Mouse (Mus musculus): ENCODE results near the gene Gm19426. TPM values are rescaled to one million over a fixed set of nuclear protein-coding genes. Genes with fewer than 3 reads are reported as not detected.
A peak's percentile ranks its signal among the peaks of the same experiment; 100 is the strongest.
"Not testable (repeated sequence)": the region's sequence is repeated elsewhere in the genome, so short reads cannot be mapped to it uniquely, and the experiment has no call there.

Gm19426 gene
- polyA plus RNA-seq, 1 experiment from 2014 or later = 3.1 TPM

DNA sequence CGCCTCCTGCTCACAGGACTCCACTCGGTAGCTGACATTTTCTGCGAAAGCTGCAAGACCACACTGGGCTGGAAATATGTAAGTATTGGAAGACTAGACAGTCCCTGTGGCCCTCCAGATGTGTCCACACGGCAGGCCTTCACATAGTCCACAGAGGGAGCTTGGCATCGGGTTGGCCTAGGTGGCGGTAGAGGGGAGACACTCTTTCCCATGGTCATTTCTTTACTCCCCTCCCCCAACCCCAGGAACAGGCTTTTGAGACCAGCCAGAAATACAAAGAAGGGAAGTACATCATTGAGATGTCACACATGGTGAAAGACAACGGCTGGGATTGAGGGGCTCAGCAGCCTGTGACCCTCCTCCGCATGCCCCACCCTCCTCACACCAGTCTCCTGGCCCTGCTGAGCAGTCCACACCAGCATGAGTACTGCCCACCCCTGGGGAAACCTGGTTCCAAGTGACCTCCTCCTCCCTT, 6.0 kb downstream of the Gm19426 start:
- TF ChIP-seq CTCF (IDR thresholded peaks at IDR 0.05) = no peak
- ChIA-PET POLR2A (interaction anchor here (1.0 to 1.1 kb wide), 3 partner anchors 10 to 89 kb away, joined by 3 to 7 read pairs (median 3); partner anchors contain the start of genes Clp1 and Timm10), CTCF (interaction anchor here (1.2 to 2.3 kb wide), 3 partner anchors 12 to 250 kb away, joined by 3 to 6 read pairs (median 4); no protein-coding TSS in a partner anchor)
- no peak for DNase-seq (ENCODE audit: low read depth, low spot score)
- H3K27me3 ChIP-seq = no peaks in the 10 kb centered on the region
- in situ Hi-C loops (cut with MboI; ENCODE audit: low pct_unique_long_range_greater_than_20kb) = loop anchor here (10.0 kb wide), 1 partner anchor 327 kb away; no protein-coding TSS in a partner anchor
- no peak for ATAC-seq

DNA sequence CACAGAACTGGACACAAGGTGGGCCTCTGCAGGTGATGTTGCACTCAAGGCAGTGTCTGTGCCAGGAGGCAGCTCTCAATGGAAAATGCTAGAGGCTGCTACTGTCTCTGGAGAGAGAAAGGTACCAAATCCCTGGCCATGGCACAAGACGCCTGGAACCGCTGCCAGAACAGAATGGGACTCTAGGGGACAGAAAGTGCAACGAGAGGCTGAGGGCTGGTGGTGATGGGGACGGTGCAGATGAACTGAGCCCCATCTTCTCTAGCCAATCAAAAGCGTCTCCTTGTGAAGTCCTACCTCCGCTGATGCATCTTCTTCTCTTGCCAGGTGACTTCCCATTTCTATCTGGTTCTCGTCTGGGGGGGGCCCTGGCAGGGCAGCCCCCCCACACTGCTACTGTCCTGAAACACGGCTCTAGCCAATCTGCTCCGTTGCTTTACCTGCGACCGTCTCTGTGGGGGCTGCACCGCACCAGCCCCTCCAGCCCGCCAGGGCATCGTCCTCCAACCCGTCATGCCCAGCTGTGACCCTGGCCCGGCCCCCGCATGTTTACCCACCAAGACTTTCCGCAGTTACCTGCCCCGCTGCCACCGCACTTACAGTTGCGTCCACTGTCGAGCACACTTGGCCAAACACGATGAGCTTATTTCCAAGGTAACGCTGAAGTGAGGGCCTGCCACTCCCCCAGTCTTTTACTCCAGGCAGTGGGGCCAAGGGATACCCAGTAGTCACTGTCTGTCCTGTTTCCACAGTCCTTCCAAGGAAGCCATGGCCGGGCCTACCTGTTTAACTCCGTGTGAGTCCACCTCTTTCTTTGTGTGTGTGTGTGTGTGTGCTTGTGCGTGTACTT, 6.9 kb downstream of the Gm19426 start:
- no peaks in the 10 kb centered on the region for H3K27me3 ChIP-seq
- ChIA-PET CTCF (interaction anchor here (0.7 to 2.3 kb wide), 5 partner anchors 13 to 249 kb away, joined by 3 to 8 read pairs (median 3); no protein-coding TSS in a partner anchor), POLR2A (interaction anchor here (0.9 to 1.1 kb wide), 3 partner anchors 9 to 52 kb away, joined by 3 to 7 read pairs (median 5); partner anchors contain the start of gene Clp1)
- no peak for TF ChIP-seq CTCF (IDR thresholded peaks at IDR 0.05)
- in situ Hi-C loops (cut with MboI; ENCODE audit: low pct_unique_long_range_greater_than_20kb) = loop anchor here (10.0 kb wide), 1 partner anchor 328 kb away; no protein-coding TSS in a partner anchor
- ATAC-seq (no peak), DNase-seq (ENCODE audit: low read depth, low spot score) (no peak)

DNA sequence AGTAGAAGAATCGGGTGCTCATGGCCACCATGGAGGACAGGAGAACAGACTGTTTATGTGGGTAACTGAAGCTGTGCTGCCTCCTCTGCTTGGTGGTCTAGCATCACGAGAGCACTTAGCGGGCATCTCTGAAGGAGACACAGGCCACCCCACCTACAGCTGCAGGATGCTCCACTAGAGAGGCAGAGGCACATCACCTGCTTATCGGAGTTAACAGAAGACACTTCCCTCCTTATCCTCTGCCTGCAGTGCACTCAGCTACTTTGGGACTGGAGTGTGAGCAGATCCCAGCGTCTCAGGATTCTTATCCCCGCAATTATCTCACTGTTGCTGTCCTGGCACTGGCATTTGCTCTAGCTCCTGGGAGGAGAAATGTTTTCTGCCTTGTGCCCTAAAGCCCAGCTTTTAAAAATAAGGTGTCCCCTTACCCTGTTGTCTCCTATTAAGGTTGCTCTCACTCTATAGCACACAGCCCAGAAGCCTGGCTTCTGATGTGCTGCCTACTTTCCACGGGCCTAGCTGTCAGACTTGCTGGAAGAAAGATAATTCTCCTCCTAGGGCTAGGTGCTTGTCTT, 8.0 kb downstream of the Gm19426 start:
- CTCF ChIA-PET = interaction anchor here (1.2 to 1.9 kb wide), 2 partner anchors 23 to 118 kb away, joined by 3 to 8 read pairs; no protein-coding TSS in a partner anchor
- ATAC-seq = no peak
- no peak for DNase-seq (ENCODE audit: low read depth, low spot score)
- POLR2A ChIA-PET = interaction anchor here (1.9 kb wide), 1 partner anchor 14 kb away, joined by 5 read pairs; no protein-coding TSS in a partner anchor
- no peak for TF ChIP-seq CTCF (IDR thresholded peaks at IDR 0.05)
- no peaks in the 10 kb centered on the region for H3K27me3 ChIP-seq
- in situ Hi-C loops (cut with MboI; ENCODE audit: low pct_unique_long_range_greater_than_20kb) = loop anchor here (10.0 kb wide), 1 partner anchor 329 kb away; no protein-coding TSS in a partner anchor

DNA sequence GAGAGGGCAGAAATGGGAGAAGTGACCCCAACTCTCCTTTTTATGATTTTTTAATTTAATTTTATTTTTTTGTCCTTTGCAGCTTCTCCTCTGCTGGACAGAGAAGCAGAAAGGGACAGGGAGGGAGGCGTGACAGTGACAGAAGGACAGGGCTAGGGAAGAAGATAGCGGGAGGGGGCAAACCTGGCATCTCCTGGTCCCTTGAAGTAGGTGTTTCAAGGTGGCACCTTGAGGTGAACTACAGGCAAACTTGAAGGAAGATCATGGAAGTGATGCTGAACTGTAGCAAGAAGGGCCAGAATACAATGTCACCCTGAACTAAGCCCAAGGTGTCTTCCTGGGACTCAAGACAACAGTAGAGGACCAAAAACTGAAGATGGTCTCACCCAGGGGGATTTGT, 8.5 kb downstream of the Gm19426 start:
- ATAC-seq (no peak), DNase-seq (ENCODE audit: low read depth, low spot score) (no peak)
- CTCF ChIA-PET = no interaction called here
- in situ Hi-C loops (cut with MboI; ENCODE audit: low pct_unique_long_range_greater_than_20kb) = loop anchor here (10.0 kb wide), 1 partner anchor 330 kb away; no protein-coding TSS in a partner anchor
- H3K27me3 ChIP-seq = no peaks in the 10 kb centered on the region
- POLR2A ChIA-PET = interaction anchor here (1.4 to 1.9 kb wide), 2 partner anchors 8 to 13 kb away, joined by 3 to 5 read pairs; no protein-coding TSS in a partner anchor
- no peak for TF ChIP-seq CTCF (IDR thresholded peaks at IDR 0.05)

DNA sequence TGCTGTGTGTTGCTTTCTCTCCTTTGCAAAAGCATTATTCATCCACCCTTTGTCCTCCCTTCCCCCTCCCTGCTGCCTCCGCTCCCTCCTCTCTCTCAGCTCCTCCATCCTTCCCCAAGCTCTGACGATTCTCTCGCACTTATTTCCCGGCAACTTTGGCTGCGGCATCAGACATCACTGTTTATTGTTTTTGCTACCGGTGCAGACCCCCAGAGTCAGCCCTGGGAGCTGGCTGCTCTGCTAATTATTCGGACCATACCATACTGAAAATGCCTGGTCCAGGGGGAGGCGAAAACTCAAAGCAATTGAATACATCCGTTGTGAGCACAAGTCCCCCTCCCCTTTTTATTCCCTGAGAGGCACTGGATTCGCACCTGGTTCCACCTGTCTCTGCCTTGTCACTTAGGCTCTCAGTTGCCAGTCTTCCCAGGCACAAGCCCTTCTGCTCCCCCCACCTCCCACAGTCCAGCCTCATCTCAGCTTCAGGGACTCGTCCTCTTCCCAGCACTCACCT, 9.0 kb downstream of the Gm19426 start:
- POLR2A ChIA-PET = interaction anchor here (1.2 to 1.9 kb wide), 3 partner anchors 8 to 17 kb away, joined by 3 to 5 read pairs (median 3); no protein-coding TSS in a partner anchor
- CTCF ChIA-PET = no interaction called here
- in situ Hi-C loops (cut with MboI; ENCODE audit: low pct_unique_long_range_greater_than_20kb) = loop anchor here (10.0 kb wide), 1 partner anchor 330 kb away; no protein-coding TSS in a partner anchor
- no peak for TF ChIP-seq CTCF (IDR thresholded peaks at IDR 0.05)
- no peaks in the 10 kb centered on the region for H3K27me3 ChIP-seq
- ATAC-seq (peak; percentile 17), DNase-seq (ENCODE audit: low read depth, low spot score) (no peak)

DNA sequence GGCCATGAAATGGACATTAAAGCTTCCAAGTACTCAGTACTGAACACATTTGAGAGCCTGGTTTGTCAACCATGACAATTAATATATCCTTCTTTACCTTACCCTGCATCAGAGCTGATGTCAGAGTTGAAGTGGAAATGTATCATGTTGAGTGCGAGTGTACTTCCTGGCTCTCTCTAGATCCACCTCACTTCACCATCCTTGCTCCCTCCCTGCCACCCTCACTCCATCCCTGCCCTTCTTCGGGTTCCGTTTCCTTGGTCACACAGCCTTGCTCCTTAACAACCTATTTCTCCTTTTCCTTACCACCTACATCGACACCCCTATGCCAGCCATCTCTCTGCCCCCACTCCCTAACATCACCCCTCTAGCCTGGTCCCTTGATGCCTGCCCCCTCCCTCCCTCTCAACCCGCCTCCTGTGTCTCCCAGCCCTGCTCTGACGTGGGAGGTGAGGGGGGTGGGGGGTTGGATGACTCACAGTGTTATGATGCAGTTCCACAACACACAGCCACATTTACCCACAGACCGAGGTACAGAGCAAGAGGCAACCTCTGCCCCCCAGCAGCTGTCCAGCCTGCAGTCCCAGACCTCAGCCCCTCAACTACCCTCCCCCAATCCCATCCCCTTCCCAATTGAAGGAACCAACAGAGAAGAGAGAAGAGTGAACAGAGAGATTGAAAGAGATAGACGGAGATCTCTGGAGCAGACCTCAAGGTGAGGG, 9.7 kb downstream of the Gm19426 start, which contains the start of gene Ypel4:
TSS of gene Ypel4 (plus strand) at position 480 of the 722 bp plus-strand sequence.
- ATAC-seq (peak; percentile 72), DNase-seq (ENCODE audit: low read depth, low spot score) (no peak)
- ChIA-PET CTCF (interaction anchor here (0.9 kb wide), 1 partner anchor 25 kb away, joined by 3 read pairs; no protein-coding TSS in a partner anchor), POLR2A (interaction anchor here (1.2 to 1.9 kb wide), 3 partner anchors 7 to 18 kb away, joined by 3 to 5 read pairs (median 3); no protein-coding TSS in a partner anchor)
- no peaks in the 10 kb centered on the region for H3K27me3 ChIP-seq
- in situ Hi-C loops (cut with MboI; ENCODE audit: low pct_unique_long_range_greater_than_20kb) = loop anchor here (10.0 kb wide), 1 partner anchor 331 kb away; no protein-coding TSS in a partner anchor
- no peak for TF ChIP-seq CTCF (IDR thresholded peaks at IDR 0.05)

DNA sequence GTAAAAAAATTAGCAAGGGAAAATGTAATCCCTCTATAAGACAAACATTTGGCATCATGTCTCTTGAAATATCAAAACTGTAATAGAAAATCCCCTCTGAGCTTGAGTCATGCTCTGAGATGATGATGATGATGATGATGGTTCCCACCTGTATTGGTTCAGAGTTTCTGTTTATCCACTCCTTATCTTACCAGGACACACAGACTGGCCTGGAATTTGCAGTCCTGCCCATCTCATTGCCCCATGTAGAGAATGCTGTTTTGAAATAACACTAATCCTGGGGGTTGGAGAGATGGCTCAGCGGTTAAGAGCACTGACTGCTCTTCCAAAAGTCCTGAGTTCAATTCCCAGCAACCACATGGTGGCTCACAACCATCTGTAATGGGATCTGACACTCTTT, 11.1 kb downstream of the Gm19426 start:
- TF ChIP-seq CTCF (IDR thresholded peaks at IDR 0.05) = no peak
- DNase-seq (ENCODE audit: low read depth, low spot score) (no peak), ATAC-seq (no peak)
- ChIA-PET CTCF (interaction anchor here (0.9 kb wide), 1 partner anchor 26 kb away, joined by 3 read pairs; no protein-coding TSS in a partner anchor), POLR2A (no interaction called here)
- in situ Hi-C loops (cut with MboI; ENCODE audit: low pct_unique_long_range_greater_than_20kb) = loop anchor here (10.0 kb wide), 1 partner anchor 332 kb away; no protein-coding TSS in a partner anchor
- H3K27me3 ChIP-seq = no peaks in the 10 kb centered on the region

DNA sequence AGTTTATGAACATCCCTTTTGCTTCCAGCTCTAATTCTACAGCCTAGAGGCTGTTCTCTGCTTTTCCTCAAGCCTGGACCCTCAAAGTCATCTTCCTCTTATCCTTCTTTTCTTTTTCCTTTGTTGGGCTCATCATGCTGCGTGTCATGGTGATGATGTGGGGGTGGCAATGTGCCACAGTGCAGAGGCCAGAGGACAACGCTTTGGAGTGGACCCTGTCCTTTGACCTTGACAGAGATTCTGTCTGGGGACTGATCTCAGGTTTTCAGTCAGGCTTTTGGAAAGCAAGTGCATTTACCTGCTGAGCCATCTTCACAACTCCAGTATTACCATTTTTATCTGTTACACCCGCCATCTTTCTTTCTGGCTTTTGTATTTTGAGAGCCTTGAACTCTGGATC, 12.2 kb downstream of the Gm19426 start:
- POLR2A ChIA-PET = no interaction called here
- no peaks in the 10 kb centered on the region for H3K27me3 ChIP-seq
- ATAC-seq (no peak), DNase-seq (ENCODE audit: low read depth, low spot score) (no peak)
- CTCF ChIA-PET = no interaction called here
- TF ChIP-seq CTCF (IDR thresholded peaks at IDR 0.05) = no peak
- in situ Hi-C loops (cut with MboI; ENCODE audit: low pct_unique_long_range_greater_than_20kb) = loop anchor here (10.0 kb wide), 1 partner anchor 334 kb away; no protein-coding TSS in a partner anchor

DNA sequence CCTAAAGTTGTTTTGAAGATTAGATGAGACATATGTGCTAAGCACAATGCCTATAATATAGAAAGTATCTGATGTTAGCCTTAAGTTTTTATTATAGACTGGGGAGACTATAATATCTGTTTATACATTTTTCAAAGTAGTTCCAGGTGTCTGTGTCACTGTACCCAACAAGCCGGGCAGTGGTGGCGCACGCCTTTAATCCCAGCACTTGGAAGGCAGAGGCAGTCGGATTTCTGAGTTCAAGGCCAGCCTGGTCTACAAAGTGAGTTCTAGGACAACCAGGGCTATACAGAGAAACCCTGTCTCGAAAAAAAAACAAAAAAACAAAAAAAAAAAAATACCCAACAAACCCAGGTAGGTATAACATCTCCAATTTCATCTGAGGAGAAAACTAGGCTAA, 15.3 kb downstream of the Gm19426 start:
- DNase-seq (ENCODE audit: low read depth, low spot score); ATAC-seq; H3K27me3 ChIP-seq; in situ Hi-C loops (cut with MboI; ENCODE audit: low pct_unique_long_range_greater_than_20kb); POLR2A ChIA-PET; CTCF ChIA-PET: not testable (repeated sequence)

Measured in Patski (cell line).